Mouse (Mus musculus): ENCODE data around the gene Crat. TPM values are rescaled to one million over a fixed set of nuclear protein-coding genes. Genes with fewer than 3 reads are reported as not detected.

Crat gene
- total and polyA plus RNA-seq, 3 experiments: 16.1 to 44.4 (median 34.2) TPM

DNA sequence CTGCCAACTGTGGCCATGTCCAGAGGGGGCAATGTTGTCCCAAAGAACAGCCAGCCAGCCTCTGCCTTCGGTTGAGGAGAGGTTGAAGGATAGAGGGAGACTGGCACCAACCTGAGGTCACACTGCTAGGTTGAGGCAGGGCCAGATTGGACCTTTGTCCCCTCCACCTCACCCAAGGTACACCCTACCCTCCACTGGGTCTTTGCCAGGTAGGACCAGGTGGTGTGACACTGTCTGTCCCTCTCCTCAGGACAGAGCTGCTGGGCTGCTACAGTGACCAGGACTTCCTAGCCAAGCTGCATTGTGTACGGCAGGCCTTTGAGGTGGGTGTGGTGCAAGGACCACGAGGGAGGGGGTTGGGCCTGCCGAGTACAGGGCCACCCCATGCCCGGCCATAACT, 37.9 kb downstream of the Crat start:
- TF ChIP-seq CTCF (IDR thresholded peaks at IDR 0.05; ENCODE audit: low read depth, low read length) (no peak), POLR2AphosphoS5 (IDR thresholded peaks at IDR 0.05; ENCODE audit: insufficient replicate concordance, low read depth, low read length) (no peak), GATA1 (IDR thresholded peaks at IDR 0.05; ENCODE audit: borderline replicate concordance, low read length) (no peak), TAL1 (conservative IDR thresholded peaks at IDR 0.05; ENCODE audit: low read depth, low read length) (no peak), GATA2 (IDR thresholded peaks at IDR 0.05; ENCODE audit: borderline replicate concordance, low read depth, low read length) (no peak)
- Histone ChIP-seq H3K27me3 (ENCODE audit: insufficient read depth, low read length) (no peaks in the 10 kb centered on the region), H3K36me3 (replicated peaks) (peaks cover 96% of the 10 kb centered on the region), H3K4me1 (ENCODE audit: insufficient read depth, low read depth, low read length) (peaks cover 44% of the 10 kb centered on the region), H3K4me3 (ENCODE audit: low read depth, low read length) (no peak overlapping the region), H3K9me3 (replicated peaks) (no peaks in the 10 kb centered on the region)
- ATAC-seq (ENCODE audit: extremely low read depth, insufficient number of reproducible peaks, low FRiP score, poor library complexity, severe bottlenecking): no peak
- no peak for DNase-seq (ENCODE audit: low spot score)

- ATAC-seq (ENCODE audit: extremely low read depth, insufficient number of reproducible peaks, low FRiP score, poor library complexity, severe bottlenecking) (no peak), DNase-seq (ENCODE audit: low spot score) (no peak)
- Histone ChIP-seq H3K4me3 (ENCODE audit: low read depth, low read length) (no peak overlapping the region), H3K4me1 (ENCODE audit: insufficient read depth, low read depth, low read length) (peaks cover 33% of the 10 kb centered on the region), H3K9me3 (replicated peaks) (no peaks in the 10 kb centered on the region), H3K27me3 (ENCODE audit: insufficient read depth, low read length) (no peaks in the 10 kb centered on the region), H3K36me3 (replicated peaks) (peaks cover 94% of the 10 kb centered on the region)
- TF ChIP-seq GATA2 (IDR thresholded peaks at IDR 0.05; ENCODE audit: borderline replicate concordance, low read depth, low read length) (no peak), POLR2AphosphoS5 (IDR thresholded peaks at IDR 0.05; ENCODE audit: insufficient replicate concordance, low read depth, low read length) (no peak), CTCF (IDR thresholded peaks at IDR 0.05; ENCODE audit: low read depth, low read length) (no peak), TAL1 (conservative IDR thresholded peaks at IDR 0.05; ENCODE audit: low read depth, low read length) (no peak), GATA1 (IDR thresholded peaks at IDR 0.05; ENCODE audit: borderline replicate concordance, low read length) (no peak)
These were observed 39.7 kb downstream of the Crat start for GRCm38 (mm10) chr2:30375893-30376292.

- no peak overlapping the region for H3K4me3 ChIP-seq (ENCODE audit: low read depth, low read length)
- ATAC-seq (ENCODE audit: extremely low read depth, insufficient number of reproducible peaks, low FRiP score, poor library complexity, severe bottlenecking): no peak
These were observed 42.9 kb downstream of the Crat start for GRCm38 (mm10) chr2:30372726-30373125.

DNA sequence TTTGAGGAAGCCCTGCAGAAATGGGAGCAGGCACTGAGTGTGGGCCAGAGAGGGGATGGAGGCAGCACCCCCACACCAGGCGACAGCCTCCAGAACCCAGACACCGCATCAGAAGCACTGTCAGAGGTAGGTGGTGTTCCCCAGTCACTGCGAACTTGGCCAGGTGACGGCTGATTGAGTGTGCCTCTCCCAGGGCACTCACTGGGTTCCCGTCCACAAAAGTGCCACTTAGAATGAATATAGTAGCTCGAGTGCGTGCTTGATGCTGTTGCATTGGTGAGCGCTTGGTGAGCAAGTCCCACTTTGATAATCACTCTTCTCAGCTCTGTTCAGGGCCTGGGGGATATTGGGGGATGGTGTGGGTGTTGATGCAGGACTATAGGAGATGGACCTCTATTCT, 44.1 kb downstream of the Crat start:
- DNase-seq (ENCODE audit: low spot score) (no peak), ATAC-seq (ENCODE audit: extremely low read depth, insufficient number of reproducible peaks, low FRiP score, poor library complexity, severe bottlenecking) (no peak)
- Histone ChIP-seq H3K27me3 (ENCODE audit: insufficient read depth, low read length) (no peaks in the 10 kb centered on the region), H3K9me3 (replicated peaks) (no peaks in the 10 kb centered on the region), H3K36me3 (replicated peaks) (peaks cover 95% of the 10 kb centered on the region), H3K4me1 (ENCODE audit: insufficient read depth, low read depth, low read length) (peaks cover 11% of the 10 kb centered on the region; the same call in 1 of the 2 replicates), H3K4me3 (ENCODE audit: low read depth, low read length) (no peak overlapping the region)
- TF ChIP-seq POLR2AphosphoS5 (IDR thresholded peaks at IDR 0.05; ENCODE audit: insufficient replicate concordance, low read depth, low read length): no peak
- no peak for TF ChIP-seq GATA2 (IDR thresholded peaks at IDR 0.05; ENCODE audit: borderline replicate concordance, low read depth, low read length)
- no peak for TF ChIP-seq TAL1 (conservative IDR thresholded peaks at IDR 0.05; ENCODE audit: low read depth, low read length)
- TF ChIP-seq CTCF (IDR thresholded peaks at IDR 0.05; ENCODE audit: low read depth, low read length): no peak
- no peak for TF ChIP-seq GATA1 (IDR thresholded peaks at IDR 0.05; ENCODE audit: borderline replicate concordance, low read length)

More at GRCm38 (mm10) chr2:30372726-30373125, 42.9 kb downstream of the Crat start:
- Histone ChIP-seq H3K9me3 (replicated peaks) (no peaks in the 10 kb centered on the region), H3K4me1 (ENCODE audit: insufficient read depth, low read depth, low read length) (peaks cover 8% of the 10 kb centered on the region; the same call in 1 of the 2 replicates), H3K36me3 (replicated peaks) (peaks cover 95% of the 10 kb centered on the region), H3K27me3 (ENCODE audit: insufficient read depth, low read length) (no peaks in the 10 kb centered on the region)
- no peak for DNase-seq (ENCODE audit: low spot score)
- TF ChIP-seq TAL1 (conservative IDR thresholded peaks at IDR 0.05; ENCODE audit: low read depth, low read length): no peak
- no peak for TF ChIP-seq POLR2AphosphoS5 (IDR thresholded peaks at IDR 0.05; ENCODE audit: insufficient replicate concordance, low read depth, low read length)
- TF ChIP-seq CTCF (IDR thresholded peaks at IDR 0.05; ENCODE audit: low read depth, low read length): no peak
- no peak for TF ChIP-seq GATA2 (IDR thresholded peaks at IDR 0.05; ENCODE audit: borderline replicate concordance, low read depth, low read length)
- no peak for TF ChIP-seq GATA1 (IDR thresholded peaks at IDR 0.05; ENCODE audit: borderline replicate concordance, low read length)

DNA sequence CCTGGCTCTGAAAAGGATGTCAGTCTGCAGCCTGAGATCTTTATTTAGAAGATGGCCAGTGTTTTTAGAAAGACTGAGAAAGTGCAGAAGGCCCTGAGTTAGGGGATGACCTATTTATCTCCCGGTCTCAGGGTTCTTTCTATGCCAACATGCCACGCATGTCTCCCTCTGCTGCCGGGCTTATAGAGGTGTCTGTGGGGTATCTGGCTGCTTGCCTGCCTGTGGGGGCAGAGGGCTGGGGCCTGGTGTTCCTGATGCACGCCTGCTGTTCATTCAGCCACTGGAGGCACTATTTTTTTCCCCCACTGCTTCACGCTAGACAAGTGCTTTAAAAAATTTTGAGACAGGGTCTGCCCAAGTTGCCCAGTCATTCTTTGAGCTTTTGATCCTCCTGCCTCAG, 49.4 kb downstream of the Crat start:
- Histone ChIP-seq H3K9me3 (replicated peaks) (peaks cover 4% of the 10 kb centered on the region; the same call in 1 of the 2 replicates), H3K4me3 (ENCODE audit: low read depth, low read length) (no peak overlapping the region), H3K27me3 (ENCODE audit: insufficient read depth, low read length) (no peaks in the 10 kb centered on the region), H3K4me1 (ENCODE audit: insufficient read depth, low read depth, low read length) (peaks cover 31% of the 10 kb centered on the region), H3K36me3 (replicated peaks) (peaks cover 62% of the 10 kb centered on the region)
- no peak for DNase-seq (ENCODE audit: low spot score)
- no peak for ATAC-seq (ENCODE audit: extremely low read depth, insufficient number of reproducible peaks, low FRiP score, poor library complexity, severe bottlenecking)
- TF ChIP-seq TAL1 (conservative IDR thresholded peaks at IDR 0.05; ENCODE audit: low read depth, low read length) (no peak), POLR2AphosphoS5 (IDR thresholded peaks at IDR 0.05; ENCODE audit: insufficient replicate concordance, low read depth, low read length) (no peak), CTCF (IDR thresholded peaks at IDR 0.05; ENCODE audit: low read depth, low read length) (no peak), GATA1 (IDR thresholded peaks at IDR 0.05; ENCODE audit: borderline replicate concordance, low read length) (no peak), GATA2 (IDR thresholded peaks at IDR 0.05; ENCODE audit: borderline replicate concordance, low read depth, low read length) (no peak)

DNA sequence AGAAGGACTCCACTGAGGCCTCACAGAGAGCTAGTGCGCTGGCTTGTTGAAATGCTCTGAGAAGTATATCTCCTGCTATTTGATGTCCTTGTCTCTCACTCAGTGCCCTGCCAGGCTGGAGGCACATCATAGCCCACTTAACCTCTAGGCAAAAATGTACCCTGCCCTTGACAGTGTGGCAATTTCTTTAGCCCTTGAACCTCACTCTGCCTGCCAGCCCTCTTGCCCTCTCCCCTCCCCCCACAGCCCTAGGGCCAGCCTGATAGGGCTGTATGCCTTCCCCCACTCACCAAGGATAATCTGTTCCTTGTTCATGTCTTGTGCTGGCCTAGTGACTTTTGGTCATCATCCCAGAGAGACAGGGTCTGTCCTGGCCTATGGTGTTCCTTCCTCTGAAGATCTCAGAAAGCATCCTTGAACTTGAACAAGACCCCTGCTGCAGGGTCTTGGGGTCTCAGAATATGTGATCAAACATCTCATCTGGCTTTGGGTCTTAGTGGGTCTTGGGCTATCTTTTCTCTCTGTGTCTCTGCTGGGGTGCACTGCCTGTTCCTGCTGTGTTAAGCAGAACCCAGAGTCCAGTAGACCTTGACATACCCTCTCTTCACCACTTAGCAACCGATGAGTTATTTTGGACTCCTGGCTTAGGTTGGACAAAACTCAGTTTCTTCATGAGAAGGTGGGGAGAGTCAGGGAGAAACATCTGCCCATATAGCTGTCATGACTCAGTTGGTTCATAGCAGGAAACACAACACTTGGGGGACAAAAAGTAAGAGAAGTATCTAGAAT, 50.1 kb downstream of the Crat start:
- DNase-seq (ENCODE audit: low spot score) (no peak), ATAC-seq (ENCODE audit: extremely low read depth, insufficient number of reproducible peaks, low FRiP score, poor library complexity, severe bottlenecking) (no peak)
- Histone ChIP-seq H3K36me3 (replicated peaks) (peaks cover 55% of the 10 kb centered on the region), H3K9me3 (replicated peaks) (peaks cover 4% of the 10 kb centered on the region; the same call in 1 of the 2 replicates), H3K4me3 (ENCODE audit: low read depth, low read length) (peak overlapping the region; percentile 88; the same call in 1 of the 2 replicates), H3K27me3 (ENCODE audit: insufficient read depth, low read length) (no peaks in the 10 kb centered on the region), H3K4me1 (ENCODE audit: insufficient read depth, low read depth, low read length) (peaks cover 31% of the 10 kb centered on the region)
- TF ChIP-seq TAL1 (conservative IDR thresholded peaks at IDR 0.05; ENCODE audit: low read depth, low read length) (no peak), POLR2AphosphoS5 (IDR thresholded peaks at IDR 0.05; ENCODE audit: insufficient replicate concordance, low read depth, low read length) (no peak), CTCF (IDR thresholded peaks at IDR 0.05; ENCODE audit: low read depth, low read length) (no peak)
